Comparison of ENCODE assay signal across 11 mouse cellular contexts in the genomic region with DNA sequence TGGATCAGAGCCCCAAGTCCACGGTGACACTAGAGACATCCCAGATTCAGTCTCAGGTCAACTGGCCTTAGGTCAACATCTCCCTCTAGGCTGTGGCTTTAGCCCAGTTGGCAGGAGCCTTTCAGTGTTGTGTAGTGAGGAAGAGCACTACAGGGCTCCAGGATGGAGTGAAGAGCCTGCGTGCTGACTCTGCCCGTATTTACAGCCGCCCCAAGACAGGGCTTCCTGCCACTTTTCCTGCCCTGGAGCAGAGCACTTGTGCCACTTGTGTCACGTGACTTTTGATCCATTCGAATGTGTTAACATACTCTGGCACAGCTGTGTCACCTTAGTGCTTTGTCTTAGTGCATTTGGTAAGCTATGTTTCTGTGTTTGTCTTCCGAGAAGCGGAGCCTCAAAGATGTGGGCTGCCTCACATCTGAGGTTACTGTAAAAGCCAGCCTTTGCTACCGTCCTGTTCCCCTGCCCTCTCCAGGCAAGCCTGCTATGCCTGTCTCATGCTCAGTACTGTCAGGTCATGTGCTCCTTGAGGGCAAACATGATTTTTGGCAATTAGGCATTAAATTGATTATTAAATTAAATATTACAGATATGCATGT. TPM values are rescaled to one million over a fixed set of nuclear protein-coding genes. Genes with fewer than 3 reads are reported as not detected.
DNase-seq lines count a peak whose midpoint lies in the region; ATAC-seq and TF ChIP-seq lines count a peak whose summit lies in the region.
"Had no signal": no experiment of that assay in that cellular context is flagged by ENCODE, and none has a peak within 500 bp of the region (broad histone marks: within the 10 kb centered on the region; RNA-seq: fewer than 3 reads in every experiment).

No protein-coding gene starts in this region.

- H3K4me1 ChIP-seq in liver, adult 2 months (ENCODE audit: control insufficient read depth, insufficient read depth, low read length) = peaks cover 25% of the 10 kb centered on the region
- peaks cover 43% of the 10 kb centered on the region for H3K4me1 ChIP-seq in liver, postnatal 0 days (ENCODE audit: insufficient read depth)
- peaks cover 15% of the 10 kb centered on the region for H3K4me1 ChIP-seq in lung, adult 2 months (ENCODE audit: control insufficient read depth, insufficient read depth, low read length)
- peaks cover 7% of the 10 kb centered on the region; the same call in 1 of the 2 replicates for H3K4me1 ChIP-seq in forebrain, embryonic 10.5 days

- H3K79me2 ChIP-seq in liver, adult 2 months (ENCODE audit: control insufficient read depth, insufficient read depth, low read length) = peaks cover 33% of the 10 kb centered on the region; the same call in 1 of the 2 replicates

- no peak overlapping the region for H3K4me3 ChIP-seq in liver, adult 2 months (ENCODE audit: insufficient read depth, low read depth, low read length)
- no peak overlapping the region for H3K4me3 ChIP-seq in liver, postnatal 0 days (ENCODE audit: low read depth, low read length)
- no peak overlapping the region for H3K4me3 ChIP-seq in lung, adult 2 months (replicated peaks; ENCODE audit: extremely low read depth, low read depth, low read length)
- no peak overlapping the region for H3K4me3 ChIP-seq in forebrain, embryonic 10.5 days
- H3K4me3 ChIP-seq: erythroblast, embryonic 14.5 days; hindbrain, embryonic 13.5 days had no signal

- no peak for TF ChIP-seq POLR2A in liver, adult 2 months (IDR thresholded peaks at IDR 0.05; ENCODE audit: extremely low read depth, insufficient read depth, low read length)
- no peak for TF ChIP-seq POLR2A in lung, adult 2 months (IDR thresholded peaks at IDR 0.05; ENCODE audit: borderline replicate concordance, extremely low read depth, low read depth, low read length)

- H3K4me2 ChIP-seq in liver, postnatal 0 days (ENCODE audit: low read depth, low read length) = no peak overlapping the region
- H3K4me2 ChIP-seq: hindbrain, embryonic 13.5 days had no signal

- 14% methylated on average over 9 of the region's 9 CpGs for WGBS in liver, adult 2 months
- 56% methylated on average over 9 of the region's 9 CpGs for WGBS in liver, postnatal 0 days (ENCODE audit: insufficient replicate concordance)
- WGBS in lung, adult 2 months = 37% methylated on average over 9 of the region's 9 CpGs
- 88% methylated on average over 9 of the region's 9 CpGs for WGBS in forebrain, embryonic 10.5 days

- no peak for TF ChIP-seq EP300 in liver, postnatal 0 days (IDR thresholded peaks at IDR 0.05; ENCODE audit: low read depth)

- no peaks in the 10 kb centered on the region for H3K36me3 ChIP-seq in liver, adult 2 months (ENCODE audit: control insufficient read depth, insufficient read depth, low read length)
- H3K36me3 ChIP-seq in liver, postnatal 0 days (replicated peaks; ENCODE audit: insufficient read depth, low read length) = no peaks in the 10 kb centered on the region
- peaks cover 21% of the 10 kb centered on the region for H3K36me3 ChIP-seq in forebrain, embryonic 10.5 days (replicated peaks)
- H3K36me3 ChIP-seq: hindbrain, embryonic 13.5 days had no signal

- DNase-seq in liver, adult 2 months (ENCODE audit: extremely low read depth, low read depth, low spot score) = peak; percentile 94
- DNase-seq in liver, postnatal 0 days = no peak
- DNase-seq in adipocyte (ENCODE audit: low spot score) = peak; percentile 22
- DNase-seq in lung, adult 2 months = peak; percentile 51
- DNase-seq in thymus, postnatal 10 days (ENCODE audit: low spot score in 2 of 2) = peak; percentile 13 to 18
- no peak for DNase-seq in layer of hippocampus, adult 18-20 months (ENCODE audit: low spot score in 2 of 2)
- DNase-seq in forebrain, embryonic 10.5 days (ENCODE audit: extremely low spot score, low spot score) = no peak
- DNase-seq: cerebellum, postnatal 25 days had no signal

- no peaks in the 10 kb centered on the region for H3K27me3 ChIP-seq in liver, adult 2 months (ENCODE audit: control insufficient read depth, insufficient read depth, low read length)
- H3K27me3 ChIP-seq in liver, postnatal 0 days (ENCODE audit: insufficient read depth, low read length) = no peaks in the 10 kb centered on the region
- no peaks in the 10 kb centered on the region for H3K27me3 ChIP-seq in forebrain, embryonic 10.5 days (ENCODE audit: poor library complexity, severe bottlenecking)
- H3K27me3 ChIP-seq: hindbrain, embryonic 13.5 days had no signal

- 0 out of 2 replicates have a peak overlapping the region, but pooled peaks have one; percentile 5 for H3K9ac ChIP-seq in liver, adult 2 months (ENCODE audit: low read depth, low read length)
- H3K9ac ChIP-seq in liver, postnatal 0 days (replicated peaks) = no peak overlapping the region
- H3K9ac ChIP-seq: hindbrain, embryonic 13.5 days had no signal

- ATAC-seq in liver, postnatal 0 days = no peak

- TF ChIP-seq CTCF in liver, adult 2 months (IDR thresholded peaks at IDR 0.05; ENCODE audit: low read depth, low read length) = no peak
- no peak for TF ChIP-seq CTCF in liver, postnatal 0 days (IDR thresholded peaks at IDR 0.05; ENCODE audit: low read depth)
- TF ChIP-seq CTCF in lung, adult 2 months (IDR thresholded peaks at IDR 0.05; ENCODE audit: insufficient read depth, low read length) = no peak

- H3K9me3 ChIP-seq in liver, postnatal 0 days (ENCODE audit: low read length) = no peaks in the 10 kb centered on the region
- H3K9me3 ChIP-seq in forebrain, embryonic 10.5 days = no peaks in the 10 kb centered on the region
- H3K9me3 ChIP-seq: hindbrain, embryonic 13.5 days had no signal

- H3K27ac ChIP-seq in liver, adult 2 months (replicated peaks; ENCODE audit: insufficient read depth, low read depth, low read length) = peak overlapping the region; percentile 59
- H3K27ac ChIP-seq in liver, postnatal 0 days (ENCODE audit: low read depth) = no peak overlapping the region
- H3K27ac ChIP-seq in forebrain, embryonic 10.5 days = no peak overlapping the region
- H3K27ac ChIP-seq: hindbrain, embryonic 13.5 days; kidney, postnatal 0 days had no signal

RNA-seq across cellular contexts. Expression of a gene that starts 15.7 kb away (rescaled TPM):
- total RNA-seq in liver, adult 2 months (2014; rRNA removed) = 7.6 and 7.7 TPM in 2 replicates
- 7.6 and 7.9 TPM in 2 replicates for polyA plus RNA-seq in liver, adult 2 months (2012; rRNA removed)
- 4.6 and 5.1 TPM in 2 replicates for polyA plus RNA-seq in liver, postnatal 0 days (2015; fragmentation: Nextera tagmentation; extraction: Ambion mirVana)
- polyA plus RNA-seq in lung, adult 2 months (2012; rRNA removed) = 7.9 and 19.9 TPM in 2 replicates
- total RNA-seq in layer of hippocampus, adult 18-20 months (2021) = 10 to 100 TPM; 11.8 to 12.5 TPM
- 9.2 and 9.7 TPM in 2 replicates for polyA plus RNA-seq in forebrain, embryonic 10.5 days (2016; fragmentation: Nextera tagmentation; extraction: Ambion mirVana)

Comparison
In these comparisons a context has a peak if more than half of its experiments do, and no peak if none do; other contexts are left out.
1. DNase-seq: peak in liver, adult 2 months (single experiment), adipocyte (single experiment), lung, adult 2 months (single experiment) and thymus, postnatal 10 days (2 of 2); none in liver, postnatal 0 days (single experiment), layer of hippocampus, adult 18-20 months (0 of 2) and forebrain, embryonic 10.5 days (single experiment).